ENCODE assay signal across 29 mouse cellular contexts in the genomic region with DNA sequence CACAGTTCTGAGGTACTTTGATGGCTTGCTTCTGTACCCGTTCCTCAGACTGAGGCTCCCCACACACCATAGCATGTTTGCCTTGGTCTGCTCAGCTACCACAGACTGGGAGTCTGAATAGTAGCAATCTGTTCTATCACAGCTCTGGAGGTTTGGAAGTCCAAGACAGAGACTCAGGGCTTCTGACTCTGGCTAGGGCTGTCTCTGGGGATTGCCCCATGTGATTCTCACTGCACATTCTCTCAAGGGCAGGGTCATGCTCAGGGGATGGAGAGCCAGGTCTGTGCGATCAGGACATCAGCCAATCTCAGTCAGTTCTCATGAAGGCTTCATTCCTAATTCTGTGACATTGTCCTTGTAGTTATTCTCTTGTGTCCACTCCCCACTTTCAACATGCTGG.
"Had no signal": no experiment of that assay in that cellular context is flagged by ENCODE, and none has a peak within 500 bp of the region (broad histone marks: within the 10 kb centered on the region; RNA-seq: fewer than 3 reads in every experiment).

No protein-coding gene starts in this region.

- H3K27ac ChIP-seq: limb, embryonic 10.5 days; limb, embryonic 12.5 days; limb, embryonic 13.5 days; limb, embryonic 15.5 days; liver, embryonic 12.5 days; liver, embryonic 13.5 days; liver, embryonic 14.5 days; liver, embryonic 15.5 days; lung, embryonic 15.5 days; macrophage; midbrain, embryonic 10.5 days; midbrain, embryonic 12.5 days; midbrain, embryonic 13.5 days; midbrain, embryonic 15.5 days; neural tube, embryonic 12.5 days had no signal

- H3K4me1 ChIP-seq: limb, embryonic 10.5 days; liver, embryonic 12.5 days; liver, embryonic 13.5 days; liver, embryonic 15.5 days; megakaryocyte, embryonic 14.5 days; midbrain, embryonic 10.5 days; midbrain, embryonic 12.5 days; midbrain, embryonic 13.5 days; midbrain, embryonic 15.5 days; neural tube, embryonic 12.5 days had no signal

- DNase-seq: left cerebral cortex, postnatal 4 days; liver; liver, embryonic 13.5 days; liver, postnatal 0 days; lung, adult 18-20 months; lung, postnatal 10 days; lung, postnatal 14 days; lung, postnatal 36 days; lung, postnatal 4 days; midbrain, embryonic 14.5 days had no signal

- H3K4me2 ChIP-seq: limb, embryonic 12.5 days; limb, embryonic 13.5 days; limb, embryonic 15.5 days; liver, embryonic 11.5 days; liver, embryonic 12.5 days; liver, embryonic 13.5 days; liver, embryonic 15.5 days; lung, embryonic 15.5 days; midbrain, embryonic 11.5 days; midbrain, embryonic 12.5 days; midbrain, embryonic 13.5 days; midbrain, embryonic 15.5 days; neural tube, embryonic 12.5 days had no signal

- ATAC-seq: liver, embryonic 12.5 days; liver, postnatal 0 days; midbrain, embryonic 13.5 days; midbrain, embryonic 15.5 days; midbrain, embryonic 16.5 days had no signal

- H3K9ac ChIP-seq: limb, embryonic 12.5 days; limb, embryonic 13.5 days; limb, embryonic 15.5 days; liver, embryonic 12.5 days; liver, embryonic 13.5 days; liver, embryonic 14.5 days; liver, embryonic 15.5 days; liver, postnatal 0 days; lung, embryonic 15.5 days; midbrain, embryonic 12.5 days; midbrain, embryonic 13.5 days; midbrain, embryonic 15.5 days; neural tube, embryonic 12.5 days had no signal

- H3K36me3 ChIP-seq: limb, embryonic 10.5 days; limb, embryonic 12.5 days; limb, embryonic 13.5 days; limb, embryonic 15.5 days; liver, embryonic 12.5 days; liver, embryonic 13.5 days; liver, embryonic 15.5 days; lung, embryonic 15.5 days; midbrain, embryonic 10.5 days; midbrain, embryonic 12.5 days; midbrain, embryonic 13.5 days; midbrain, embryonic 15.5 days; neural tube, embryonic 12.5 days had no signal

- H3K27me3 ChIP-seq: limb, embryonic 12.5 days; limb, embryonic 13.5 days; limb, embryonic 15.5 days; liver, embryonic 12.5 days; liver, embryonic 13.5 days; liver, embryonic 15.5 days; megakaryocyte, embryonic 14.5 days; midbrain, embryonic 12.5 days; midbrain, embryonic 13.5 days; midbrain, embryonic 15.5 days; neural tube, embryonic 12.5 days had no signal

- H3K9me3 ChIP-seq: limb, embryonic 10.5 days; limb, embryonic 12.5 days; limb, embryonic 13.5 days; limb, embryonic 15.5 days; liver, embryonic 12.5 days; liver, embryonic 13.5 days; liver, embryonic 15.5 days; lung, embryonic 15.5 days; midbrain, embryonic 10.5 days; midbrain, embryonic 12.5 days; midbrain, embryonic 13.5 days; midbrain, embryonic 15.5 days; neural tube, embryonic 12.5 days had no signal

- H3K4me3 ChIP-seq: limb, embryonic 10.5 days; limb, embryonic 12.5 days; limb, embryonic 13.5 days; limb, embryonic 15.5 days; liver, embryonic 12.5 days; liver, embryonic 13.5 days; liver, embryonic 15.5 days; lung, embryonic 15.5 days; megakaryocyte, embryonic 14.5 days; midbrain, embryonic 10.5 days; midbrain, embryonic 12.5 days; midbrain, embryonic 13.5 days; midbrain, embryonic 15.5 days; myocyte; neural tube, embryonic 12.5 days had no signal
